Mouse (Mus musculus) erythroblast, embryonic 14.5 days (primary cell): ENCODE results near the gene Cdc26. TPM values are rescaled to one million over a fixed set of nuclear protein-coding genes. Genes with fewer than 3 reads are reported as not detected.
A peak's percentile ranks its signal among the peaks of the same experiment; 100 is the strongest.

Experiments
- H3K27me3 ChIP-seq: 2 replicates; pipeline ENCODE4 v1.6.1; 2012; ENCODE audit warnings: inconsistent platforms; ENCODE audit not compliant: control insufficient read depth
- H3K36me3 ChIP-seq: 2 replicates; pipeline ENCODE4 v1.6.1; 2012; ENCODE audit warnings: mild to moderate bottlenecking, inconsistent platforms; ENCODE audit not compliant: control insufficient read depth
- H3K4me1 ChIP-seq: 2 replicates; pipeline ENCODE4 v1.6.1; 2012; ENCODE audit warnings: inconsistent platforms; ENCODE audit not compliant: control insufficient read depth
- H3K4me3 ChIP-seq: replicated peaks from 2 replicates; pipeline ENCODE3; 2012; ENCODE audit warnings: moderate library complexity, mild to moderate bottlenecking, inconsistent platforms
- H3K9me3 ChIP-seq: 2 replicates; pipeline ENCODE4 v1.6.1; 2012; ENCODE audit warnings: low read length, inconsistent platforms, mixed read lengths; ENCODE audit not compliant: control insufficient read depth
- GATA1 ChIP-seq: IDR thresholded peaks from 2 replicates; pipeline ENCODE4 v1.6.1; 2012; ENCODE audit warnings: low read length, inconsistent platforms, mixed read lengths
- TAL1 ChIP-seq: IDR thresholded peaks from 3 replicates; pipeline ENCODE4 v1.6.1; 2012; ENCODE audit warnings: low read length, inconsistent platforms, mixed read lengths
- polyA plus RNA-seq: library from polyadenylated mRNA; stranded (reverse); fragments of >175 nt; gene quantifications from 2 replicates; pipeline ENCODE4 v1.2.3, GENCODE M21; 2012

Cdc26 gene
- polyA plus RNA-seq, 1 experiment = 1.4 TPM

DNA sequence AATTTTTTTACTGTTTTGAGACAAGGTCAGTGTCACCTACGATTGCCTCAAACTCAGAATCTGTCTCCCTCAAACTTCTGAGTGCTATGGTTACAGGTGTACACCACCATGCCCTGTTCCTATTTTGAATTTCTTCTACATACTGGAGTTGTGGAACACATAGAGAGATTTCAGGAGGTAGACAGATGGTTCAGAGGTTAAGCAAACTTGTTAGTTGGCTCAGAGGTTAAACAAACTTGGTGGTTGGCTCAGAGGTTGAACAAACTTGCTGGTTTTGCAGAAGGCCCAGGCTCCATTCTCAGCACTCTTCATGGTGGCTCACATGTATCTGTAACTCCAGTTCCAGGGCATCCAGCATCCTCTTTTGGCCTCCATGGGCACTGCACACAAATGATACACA, 24.3 kb downstream of the Cdc26 start:
- Histone ChIP-seq H3K36me3 (peaks cover 53% of the 10 kb centered on the region), H3K4me3 (no peak overlapping the region), H3K9me3 (no peaks in the 10 kb centered on the region), H3K27me3 (no peaks in the 10 kb centered on the region), H3K4me1 (peaks cover 23% of the 10 kb centered on the region)
- TF ChIP-seq GATA1 = no peak
- no peak for TF ChIP-seq TAL1

- TF ChIP-seq GATA1 = no peak
- TF ChIP-seq TAL1 = no peak
- no peaks in the 10 kb centered on the region for H3K27me3 ChIP-seq
- H3K9me3 ChIP-seq = no peaks in the 10 kb centered on the region
- H3K4me1 ChIP-seq = peaks cover 23% of the 10 kb centered on the region
- no peak overlapping the region for H3K4me3 ChIP-seq
- H3K36me3 ChIP-seq = peaks cover 49% of the 10 kb centered on the region
Measured at GRCm38 (mm10) chr4:62383752-62384151, 24.7 kb downstream of the Cdc26 start.

- TF ChIP-seq GATA1 (no peak), TAL1 (no peak)
- no peaks in the 10 kb centered on the region for H3K9me3 ChIP-seq
- peaks cover 25% of the 10 kb centered on the region for H3K4me1 ChIP-seq
- peaks cover 46% of the 10 kb centered on the region for H3K36me3 ChIP-seq
- H3K27me3 ChIP-seq = no peaks in the 10 kb centered on the region
- no peak overlapping the region for H3K4me3 ChIP-seq
Measured at GRCm38 (mm10) chr4:62383207-62383606, 25.2 kb downstream of the Cdc26 start.

DNA sequence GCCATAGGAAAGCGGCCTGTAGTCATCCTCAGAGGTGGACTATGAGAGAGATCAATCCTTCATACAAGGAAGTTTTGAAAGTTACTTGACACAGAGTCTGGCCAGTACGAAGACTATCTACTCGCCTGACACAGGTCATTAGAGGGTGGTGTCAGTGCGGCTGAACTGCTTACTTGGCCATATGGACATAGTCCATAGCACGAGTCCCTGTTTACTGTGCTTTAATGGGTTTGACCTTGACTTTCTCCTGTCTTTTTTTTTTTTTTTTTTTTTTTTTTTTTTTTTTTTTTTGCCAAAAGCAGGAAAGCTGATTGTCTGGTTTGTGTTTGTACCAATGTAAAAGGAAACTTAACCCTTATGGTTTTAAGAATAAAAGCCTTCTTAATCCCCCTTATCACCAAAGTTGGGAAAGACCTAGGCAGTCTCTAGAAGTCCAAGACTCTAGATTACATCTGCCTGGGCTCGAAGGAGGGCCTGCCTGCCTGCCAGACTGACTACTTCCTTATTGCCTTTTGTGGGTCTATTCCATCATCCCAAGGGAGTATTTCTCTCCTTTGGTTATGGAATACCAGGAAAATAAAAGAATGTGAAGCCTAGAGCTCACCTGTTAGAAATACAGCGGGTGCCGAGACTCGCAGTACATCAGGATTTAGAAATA, 28.6 kb downstream of the Cdc26 start:
- H3K4me3 ChIP-seq = no peak overlapping the region
- no peaks in the 10 kb centered on the region for H3K9me3 ChIP-seq
- H3K36me3 ChIP-seq = peaks cover 24% of the 10 kb centered on the region
- peaks cover 30% of the 10 kb centered on the region for H3K4me1 ChIP-seq
- TF ChIP-seq GATA1 (no peak), TAL1 (peak; percentile 10; the same call in 1 of the 3 replicates)
- H3K27me3 ChIP-seq = no peaks in the 10 kb centered on the region

GRCm38 (mm10) chr4:62376123-62376522, 32.3 kb downstream of the Cdc26 start:
- no peak for TF ChIP-seq TAL1
- TF ChIP-seq GATA1 = no peak
- peaks cover 52% of the 10 kb centered on the region for H3K4me1 ChIP-seq
- peaks cover 19% of the 10 kb centered on the region for H3K36me3 ChIP-seq
- H3K27me3 ChIP-seq = no peaks in the 10 kb centered on the region
- no peaks in the 10 kb centered on the region for H3K9me3 ChIP-seq
- H3K4me3 ChIP-seq = no peak overlapping the region

- Histone ChIP-seq H3K4me1 (peaks cover 62% of the 10 kb centered on the region), H3K36me3 (peaks cover 12% of the 10 kb centered on the region), H3K4me3 (no peak overlapping the region), H3K27me3 (no peaks in the 10 kb centered on the region), H3K9me3 (no peaks in the 10 kb centered on the region)
- TF ChIP-seq TAL1 (no peak), GATA1 (no peak)
Measured at GRCm38 (mm10) chr4:62374342-62374741, 34.1 kb downstream of the Cdc26 start.

- peaks cover 12% of the 10 kb centered on the region for H3K36me3 ChIP-seq
- H3K4me1 ChIP-seq = peaks cover 68% of the 10 kb centered on the region
- H3K4me3 ChIP-seq = no peak overlapping the region
- H3K27me3 ChIP-seq = no peaks in the 10 kb centered on the region
- no peaks in the 10 kb centered on the region for H3K9me3 ChIP-seq
- TF ChIP-seq TAL1 = no peak
- TF ChIP-seq GATA1 = no peak
Measured at GRCm38 (mm10) chr4:62373668-62374067, 34.8 kb downstream of the Cdc26 start.

DNA sequence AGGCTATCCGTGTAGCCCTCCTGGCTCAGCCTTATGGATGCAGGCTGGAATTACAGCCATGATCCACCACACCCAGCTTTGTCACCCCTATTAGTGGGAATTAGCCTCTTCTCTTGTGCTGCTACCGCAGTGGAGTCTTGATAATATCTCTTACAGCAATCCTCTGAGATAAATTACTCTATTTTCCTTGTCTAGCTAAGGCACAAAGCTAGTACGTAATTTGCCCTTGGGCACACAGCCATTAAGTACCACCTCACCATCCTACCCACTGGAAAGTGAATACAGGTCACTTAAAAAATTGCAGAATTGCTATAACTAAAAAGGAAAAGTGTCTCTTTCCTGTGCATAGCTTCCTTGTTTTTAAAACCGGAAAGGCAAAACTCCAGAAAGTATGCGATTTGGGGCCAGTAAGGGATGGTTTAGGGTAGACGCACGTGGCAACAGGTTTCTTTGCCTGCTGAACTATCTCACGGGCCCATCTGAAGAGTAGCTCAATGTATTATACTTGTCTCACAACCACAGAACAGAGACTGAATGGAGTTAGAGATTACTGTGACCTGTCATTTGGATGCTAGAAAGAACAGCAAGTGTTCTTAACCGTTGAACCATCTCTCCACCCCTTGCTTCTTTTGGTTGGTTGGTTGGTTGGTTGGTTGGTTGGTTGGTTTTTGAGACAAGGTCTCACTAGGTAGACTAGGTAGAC, 35.5 kb downstream of the Cdc26 start:
- peaks cover 71% of the 10 kb centered on the region for H3K4me1 ChIP-seq

GRCm38 (mm10) chr4:62372410-62372809, 36.0 kb downstream of the Cdc26 start:
- TF ChIP-seq TAL1 (no peak), GATA1 (no peak)
- Histone ChIP-seq H3K4me3 (no peak overlapping the region), H3K36me3 (peaks cover 15% of the 10 kb centered on the region), H3K27me3 (no peaks in the 10 kb centered on the region), H3K4me1 (peaks cover 77% of the 10 kb centered on the region), H3K9me3 (no peaks in the 10 kb centered on the region)

More for the DNA sequence above, 35.5 kb downstream of the Cdc26 start:
- Histone ChIP-seq H3K4me3 (no peak overlapping the region), H3K27me3 (no peaks in the 10 kb centered on the region), H3K9me3 (no peaks in the 10 kb centered on the region), H3K36me3 (peaks cover 10% of the 10 kb centered on the region)
- no peak for TF ChIP-seq TAL1
- TF ChIP-seq GATA1 = 0 out of 2 replicates have a peak, but pooled peaks have one; percentile 27
